Mouse (Mus musculus) frontal cortex, adult 2 months (tissue): ENCODE measurements at regions not wholly inside any gene's neighbourhood (a gene's known extent, or its start where the extent isn't known, plus 50 kb on each side); places are given as distances from the start of the nearest gene placed in this dataset.
"Not testable (repeated sequence)": the region's sequence is repeated elsewhere in the genome, so short reads cannot be mapped to it uniquely, and the experiment has no call there.

Experiments
- DNase-seq, 2 experiments: peaks; one replicate each; pipeline ENCODE4 v3.0.0; 2022; ENCODE audit warnings: low spot score in 1 of 2; ENCODE audit errors: extremely low spot score in 1 of 2

DNA sequence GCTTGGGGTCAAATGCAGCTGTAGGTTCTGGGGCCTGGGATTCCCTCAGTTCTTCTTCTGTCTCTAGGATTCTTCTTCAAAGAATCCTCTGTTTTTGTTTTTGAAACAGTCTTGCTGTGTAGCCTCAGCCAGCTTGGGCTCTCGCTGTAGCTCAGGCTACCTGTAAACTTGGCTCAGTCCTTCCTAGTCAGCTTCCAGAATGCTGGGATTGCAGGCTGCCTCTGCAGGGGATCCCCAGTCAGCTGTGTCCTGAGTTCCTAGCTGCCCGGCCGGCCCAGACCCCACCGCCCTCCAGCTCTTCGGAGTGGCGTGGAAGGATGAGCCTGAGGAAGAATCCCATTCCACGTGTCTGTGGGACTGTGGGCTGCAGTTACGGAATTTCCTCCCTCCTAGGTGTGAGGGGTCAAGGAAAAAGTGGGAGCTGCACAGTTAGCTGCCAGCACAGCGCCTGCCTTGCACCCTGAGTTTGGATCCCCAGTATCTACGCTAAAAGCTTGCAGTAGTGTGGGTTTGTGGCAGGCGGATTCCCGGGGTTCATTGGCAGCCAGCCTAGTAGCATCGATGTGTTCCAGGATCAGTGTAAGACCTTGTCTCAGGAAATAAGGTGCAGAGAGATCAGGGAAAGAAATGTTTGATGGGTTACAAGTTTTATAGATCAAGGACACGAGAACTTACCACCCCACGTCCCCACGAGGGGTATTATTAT is 204.0 kb downstream of the Matn1 start:
- DNase-seq = no peak

DNA sequence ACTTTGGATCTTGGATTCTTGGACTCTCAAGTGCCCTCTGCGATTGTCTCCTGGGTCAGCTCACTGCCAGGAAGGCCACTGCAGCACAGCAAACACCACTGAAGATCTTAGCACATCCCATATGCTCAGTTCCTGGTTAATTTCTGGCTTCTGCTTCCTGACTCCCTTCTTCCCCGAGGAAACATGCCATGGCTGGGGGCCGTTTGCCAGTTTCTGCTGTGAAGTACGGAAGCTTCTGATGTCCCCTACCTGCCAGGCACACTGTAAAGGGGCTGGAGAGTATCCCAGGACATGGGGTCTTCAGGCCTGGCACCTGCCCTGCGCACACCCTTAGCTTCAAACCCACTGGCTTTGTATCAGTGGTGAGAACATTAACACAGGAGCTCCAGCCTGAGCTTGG is 205.3 kb downstream of the Matn1 start:
- DNase-seq = no peak

DNA sequence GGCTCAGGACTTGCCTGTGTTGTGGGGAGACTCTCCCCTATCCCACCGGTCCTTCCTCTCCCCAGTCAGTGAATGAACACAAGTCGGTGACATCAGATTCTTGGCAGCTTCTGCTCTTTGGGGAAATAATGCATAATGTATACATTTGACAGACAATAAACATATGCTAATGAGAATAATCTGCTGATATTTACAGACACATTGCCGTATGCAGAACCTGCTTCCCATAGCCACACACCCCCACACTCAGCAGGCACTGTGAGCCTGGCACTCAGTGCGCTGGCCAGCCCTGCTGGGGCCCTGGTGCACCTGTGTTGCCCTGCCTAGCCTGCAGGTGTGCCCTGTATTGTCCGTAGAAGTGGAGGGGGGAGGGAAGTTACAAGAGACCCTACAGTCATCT is 215.5 kb downstream of the Matn1 start:
- DNase-seq = no peak

DNA sequence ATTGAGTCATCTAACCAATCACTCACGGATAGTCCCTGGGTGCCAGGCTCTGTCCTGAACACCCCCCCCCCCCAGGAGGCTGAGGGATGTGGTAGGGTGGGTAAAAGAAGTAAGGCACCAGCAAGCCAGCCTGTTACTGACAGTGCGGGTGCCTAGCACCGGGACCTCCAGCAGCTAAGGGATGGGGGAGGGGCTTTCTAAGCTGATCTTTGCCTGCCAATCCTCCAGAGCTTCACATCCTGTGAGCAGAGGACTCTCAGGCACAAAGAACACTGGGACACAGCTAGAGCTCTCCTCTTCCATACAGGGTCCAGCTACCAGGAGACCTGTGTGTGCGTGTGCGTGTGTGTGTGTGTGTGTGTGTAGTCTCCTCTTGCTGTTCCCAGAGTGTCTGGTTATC is 215.9 kb downstream of the Matn1 start:
- DNase-seq = no peak

DNA sequence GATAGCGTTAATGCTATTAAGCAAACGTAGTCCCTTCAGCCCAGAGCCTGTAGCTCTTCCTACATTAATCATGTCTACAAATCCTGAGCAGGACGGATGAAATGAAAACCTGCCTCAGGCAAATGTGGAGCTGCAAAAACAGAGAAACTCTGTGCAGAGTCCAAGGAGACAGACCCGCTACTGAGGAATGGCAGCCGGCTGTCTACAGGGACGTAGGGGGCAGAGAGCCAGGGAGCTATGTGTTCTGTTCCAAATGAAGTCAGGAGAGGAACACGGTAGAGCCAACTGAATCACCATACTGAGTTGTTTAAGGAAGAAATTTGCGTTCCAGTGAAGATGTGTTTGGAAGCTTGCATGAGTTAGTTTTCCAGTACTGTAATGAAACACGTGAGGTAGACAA is 217.3 kb downstream of the Matn1 start:
- DNase-seq = no peak

DNA sequence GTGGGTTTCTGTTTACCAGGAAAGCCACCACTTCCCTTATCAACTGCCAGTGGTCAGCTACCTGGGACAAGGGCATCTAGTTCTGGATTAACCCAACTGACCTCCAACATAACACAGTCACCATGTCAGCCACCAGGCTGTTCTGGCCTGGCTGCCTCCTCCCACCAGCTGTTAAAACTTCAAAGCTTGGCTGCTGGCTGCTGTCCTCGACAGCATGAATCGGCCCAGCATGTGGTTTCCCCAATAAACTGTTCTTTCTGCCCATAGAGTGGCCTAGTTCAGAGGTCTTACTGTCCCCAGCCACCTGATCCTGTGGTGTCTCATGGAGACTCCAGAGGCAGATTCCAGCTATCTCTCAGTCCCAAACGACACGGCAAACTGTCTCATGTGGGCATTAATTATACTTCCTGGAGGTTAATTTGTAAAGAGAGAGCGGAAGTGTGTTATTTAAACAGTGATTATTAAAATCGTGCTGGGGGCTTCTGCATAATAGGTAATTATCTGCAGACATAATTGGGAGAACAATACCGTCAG is 219.7 kb downstream of the Matn1 start:
- no peak for DNase-seq

DNA sequence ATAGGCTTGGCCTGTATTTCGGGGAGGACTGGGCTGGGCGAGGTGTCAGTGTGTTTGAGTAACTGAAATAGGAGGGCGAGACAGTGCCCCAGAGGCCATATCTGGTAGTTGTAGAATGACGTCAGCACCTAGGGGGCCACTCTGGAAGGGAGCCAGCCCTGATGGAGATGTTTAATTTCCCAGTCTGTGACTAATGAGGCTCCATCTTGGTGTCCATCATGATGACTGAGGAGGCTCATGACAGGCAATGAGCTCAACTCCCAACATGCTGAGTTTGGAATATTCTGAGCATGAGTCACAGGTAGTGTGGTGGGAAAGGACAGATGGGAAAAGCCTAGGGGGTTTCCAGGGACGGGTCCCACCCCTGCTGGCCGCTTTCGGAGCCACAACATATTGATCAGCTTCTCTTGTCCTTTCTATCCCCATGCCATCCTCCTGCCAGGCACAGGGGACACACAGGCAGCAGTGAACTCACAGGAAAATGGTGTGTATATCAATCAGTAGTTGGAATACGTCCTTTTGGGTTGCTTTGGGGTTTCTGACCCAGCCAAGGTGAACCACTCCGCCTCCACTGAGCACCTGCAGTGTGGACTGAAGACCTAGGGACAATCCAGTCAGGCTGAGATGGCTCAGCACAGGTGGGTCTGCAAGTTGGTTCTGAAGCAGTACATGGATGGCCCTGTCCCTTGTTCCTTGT is 222.5 kb downstream of the Matn1 start:
- no peak for DNase-seq

DNA sequence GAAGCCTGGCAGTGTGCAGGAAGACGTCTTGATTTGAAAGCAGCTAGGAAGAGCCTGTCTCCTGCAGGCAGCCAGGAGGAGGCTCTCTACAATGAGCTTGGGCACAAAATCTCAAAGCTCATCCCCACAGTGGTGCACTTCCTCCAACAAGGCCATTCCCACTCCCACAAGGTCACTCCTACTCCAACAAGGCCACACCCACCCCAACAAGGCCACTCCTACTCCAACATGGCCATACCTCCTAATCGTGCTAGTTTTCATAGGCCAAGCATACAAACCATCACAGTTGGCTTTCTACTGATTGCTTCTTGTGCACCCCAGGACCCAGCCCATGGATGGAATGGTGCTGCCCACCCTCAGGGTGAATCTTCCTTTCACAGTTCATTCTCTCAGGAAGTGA is 223.7 kb downstream of the Matn1 start:
- no peak for DNase-seq

DNA sequence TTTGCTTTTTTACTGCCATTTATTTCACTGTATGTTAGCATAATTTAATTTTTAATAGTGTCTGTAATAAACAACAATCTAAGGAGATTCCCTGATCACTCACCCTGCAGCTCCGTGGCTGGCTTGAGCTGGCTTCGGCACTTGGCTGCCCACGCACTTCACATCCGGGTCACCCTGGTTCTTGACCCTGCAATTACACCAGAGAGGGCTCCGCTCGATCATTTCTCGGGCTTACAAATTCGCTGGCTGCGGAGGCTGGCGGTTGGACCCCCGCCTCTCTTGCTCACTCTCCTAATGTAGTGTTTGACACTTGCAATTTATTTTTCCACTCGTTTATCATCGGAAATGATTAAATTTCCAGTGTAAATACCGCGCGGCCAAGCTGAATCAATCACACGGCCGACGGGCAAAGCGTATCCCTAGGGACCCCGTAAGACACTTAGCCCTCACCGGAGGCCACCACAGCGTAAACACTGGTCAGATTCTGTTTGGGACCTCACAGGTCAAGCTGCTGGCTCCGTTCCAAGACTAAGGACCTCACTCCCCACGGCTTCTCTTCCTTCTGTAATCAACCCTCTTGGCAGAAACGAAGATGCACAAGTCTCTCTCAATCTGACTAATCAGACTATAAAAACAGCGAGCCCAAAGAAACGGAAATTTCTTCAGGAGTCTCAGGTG is 229.7 kb downstream of the Matn1 start:
- DNase-seq = no peak

DNA sequence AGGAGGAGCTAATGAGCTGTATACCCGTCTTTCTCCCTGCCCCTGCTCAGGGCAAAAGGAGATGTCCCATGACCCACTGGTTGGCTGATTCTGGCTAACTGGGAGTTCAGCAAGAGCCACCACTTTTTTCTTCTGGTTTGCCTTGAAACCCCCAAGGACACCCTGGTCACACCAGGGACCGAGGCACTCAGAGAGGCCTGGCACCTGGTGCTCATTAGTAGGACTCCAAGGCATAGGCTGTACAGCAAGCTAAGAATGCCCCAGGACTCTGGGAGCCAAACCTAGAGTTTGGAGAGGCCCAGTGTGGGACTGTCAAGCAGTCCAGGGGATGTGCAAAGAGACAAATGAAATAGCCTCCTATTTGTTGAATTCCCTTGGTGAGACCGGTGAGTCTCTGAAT is 232.5 kb downstream of the Matn1 start:
- no peak for DNase-seq

DNA sequence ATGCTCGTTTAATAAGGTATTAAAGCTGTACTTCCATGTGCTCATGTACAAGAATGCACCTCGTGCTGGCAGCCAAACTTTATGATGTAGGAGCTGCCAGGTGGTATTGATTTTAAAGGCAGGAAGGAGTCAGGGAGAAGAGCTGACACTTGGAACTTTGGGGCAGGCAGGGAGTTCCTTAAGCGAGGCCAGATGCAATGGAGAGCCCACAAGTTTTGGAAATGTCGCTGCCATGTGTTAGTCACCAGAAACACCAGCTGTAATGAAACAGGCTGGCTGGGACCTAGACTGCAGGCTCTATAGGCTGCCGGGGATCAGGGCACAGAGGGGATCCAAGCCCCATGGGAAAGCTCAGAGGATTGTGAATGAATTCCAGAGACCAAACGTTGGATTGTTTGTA is 233.7 kb downstream of the Matn1 start:
- DNase-seq = no peak

DNA sequence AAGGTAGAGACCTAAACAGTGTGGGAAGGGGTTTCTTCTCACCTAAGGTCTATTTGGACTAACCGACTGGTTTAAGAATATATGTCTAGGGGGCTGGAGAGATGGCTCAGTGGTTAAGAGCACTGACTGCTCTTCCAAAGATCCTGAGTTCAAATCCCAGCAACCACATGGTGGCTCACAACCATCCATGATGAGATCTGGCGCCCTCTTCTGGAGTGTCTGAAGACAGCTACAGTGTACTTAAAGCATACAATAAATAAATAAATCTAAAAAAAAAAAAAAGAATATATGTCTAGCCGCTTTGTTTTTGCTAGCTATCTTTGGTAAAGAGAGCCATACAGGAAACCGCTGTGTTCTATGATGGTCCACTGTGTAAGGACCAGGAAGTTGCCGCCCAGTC is 234.5 kb downstream of the Matn1 start:
- not testable (repeated sequence) for DNase-seq

DNA sequence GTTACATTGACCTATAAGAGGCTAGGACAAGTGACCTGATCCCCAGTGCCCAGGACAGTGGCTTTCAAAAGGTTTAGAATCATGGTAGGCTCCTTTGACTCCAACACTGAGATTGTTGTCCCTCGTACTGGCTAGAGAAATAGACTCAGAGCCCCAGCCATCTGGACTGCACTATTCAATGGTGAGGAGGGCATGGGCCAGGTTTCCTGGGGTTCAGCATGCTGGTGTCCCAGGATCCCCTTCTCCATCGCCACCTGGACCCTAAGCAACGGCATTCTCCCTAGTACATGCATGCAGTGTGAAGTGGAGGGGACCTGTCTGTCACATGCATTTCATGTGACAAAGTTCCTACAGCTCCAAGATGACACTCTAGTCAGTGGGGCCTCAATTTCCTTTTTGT is 243.9 kb downstream of the Matn1 start:
- no peak for DNase-seq

DNA sequence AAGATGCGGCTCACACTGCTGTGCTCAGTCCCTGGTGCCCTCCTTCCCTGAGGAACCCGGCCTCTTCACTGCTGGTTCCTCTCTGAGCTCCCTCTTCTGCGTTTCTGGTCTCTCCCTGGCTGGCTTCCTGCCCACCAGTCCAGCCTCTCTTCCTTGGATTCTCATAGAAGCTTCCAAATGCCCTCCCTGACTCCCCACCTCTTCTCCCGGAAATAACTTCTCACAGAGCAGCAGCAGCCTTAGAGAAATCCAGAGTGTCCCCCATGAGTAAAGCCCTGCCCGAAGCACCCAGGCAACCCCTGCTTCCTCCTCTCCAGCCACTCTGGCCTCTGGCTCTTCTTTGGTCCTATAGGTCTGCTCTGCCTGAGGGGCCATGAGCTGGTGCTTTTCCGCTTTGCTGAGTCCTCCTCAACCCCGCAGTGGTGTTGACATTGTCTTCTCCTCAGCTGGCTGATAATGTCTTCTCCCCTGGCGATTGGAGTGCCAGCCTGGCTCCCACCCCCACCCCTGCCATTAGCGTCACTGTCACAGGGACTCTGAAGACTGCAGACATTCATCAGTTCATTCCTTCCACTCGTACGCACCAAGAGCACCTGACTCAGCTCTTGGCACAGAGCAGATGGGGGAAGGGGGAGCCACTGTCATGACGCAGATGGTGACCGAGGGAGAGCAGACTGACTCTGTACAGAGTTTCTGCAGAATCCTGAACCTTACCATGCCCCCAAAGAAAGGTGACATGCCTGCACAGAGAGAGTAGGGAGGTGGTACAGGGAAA is 247.1 kb downstream of the Matn1 start:
- DNase-seq = peak in 1 of 2 experiments; percentile 42

DNA sequence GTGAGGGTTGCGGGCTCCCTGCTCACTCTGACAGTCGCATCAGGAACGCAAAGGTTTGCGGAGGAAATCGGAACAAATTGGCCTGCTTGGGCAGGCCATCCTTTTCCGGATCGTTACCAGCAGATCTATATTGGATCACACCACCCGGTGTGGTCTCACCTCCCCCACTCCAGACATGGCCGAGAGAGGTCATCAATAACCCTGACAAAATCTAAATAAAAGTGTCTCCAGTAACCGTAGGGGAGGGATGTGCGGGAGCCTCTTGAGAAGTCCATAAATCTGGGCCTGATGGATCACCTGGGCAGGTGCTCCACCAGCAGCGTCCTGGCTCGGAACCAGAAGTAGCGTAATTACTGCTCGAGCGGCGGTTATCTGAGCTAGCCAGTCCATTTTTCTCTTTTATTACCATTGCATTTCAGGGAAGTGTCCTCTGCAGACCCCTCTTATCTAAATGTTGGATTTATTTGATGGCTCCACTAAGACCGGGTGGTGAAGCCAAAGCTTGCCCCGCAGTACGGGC is 249.8 kb downstream of the Matn1 start:
- no peak for DNase-seq

DNA sequence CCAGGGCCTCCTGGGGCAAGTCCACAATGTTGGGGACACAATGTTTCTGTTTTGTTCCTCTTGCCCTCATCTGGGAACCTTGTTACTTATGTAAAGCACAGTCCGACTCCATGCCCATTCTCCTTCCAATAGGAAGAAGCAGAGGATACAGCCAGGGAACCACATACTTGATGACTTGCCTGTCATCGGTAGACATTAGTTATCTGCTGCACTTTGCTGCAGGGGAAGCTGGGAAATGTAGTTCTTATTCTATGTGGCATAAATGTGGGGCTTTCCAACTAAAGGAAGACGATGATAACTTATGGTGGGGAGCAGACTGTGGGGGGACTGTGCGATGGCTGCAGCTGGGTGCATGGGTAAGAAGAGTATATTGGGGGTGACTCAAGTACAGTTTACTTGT is 252.0 kb downstream of the Matn1 start:
- no peak for DNase-seq

DNA sequence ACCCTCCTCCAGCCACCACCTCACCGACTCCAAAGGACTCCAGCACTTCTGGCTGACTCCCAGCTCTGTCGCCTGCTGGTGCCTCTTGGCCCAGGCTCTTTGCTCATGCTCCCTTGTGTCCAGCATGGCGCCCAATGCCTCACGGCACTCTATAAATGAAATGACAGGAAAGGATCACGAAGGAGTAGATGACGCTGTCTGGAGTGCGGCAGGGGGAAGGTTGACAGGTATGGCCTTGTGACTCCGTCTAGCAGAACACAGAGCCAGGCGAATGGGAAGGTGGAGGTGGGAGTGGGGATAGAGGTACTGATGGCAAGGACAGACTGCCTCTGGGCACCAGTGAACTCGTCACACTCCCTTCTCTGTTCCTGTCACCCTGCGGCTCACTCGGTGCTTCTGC is 259.5 kb downstream of the Matn1 start:
- DNase-seq = no peak

DNA sequence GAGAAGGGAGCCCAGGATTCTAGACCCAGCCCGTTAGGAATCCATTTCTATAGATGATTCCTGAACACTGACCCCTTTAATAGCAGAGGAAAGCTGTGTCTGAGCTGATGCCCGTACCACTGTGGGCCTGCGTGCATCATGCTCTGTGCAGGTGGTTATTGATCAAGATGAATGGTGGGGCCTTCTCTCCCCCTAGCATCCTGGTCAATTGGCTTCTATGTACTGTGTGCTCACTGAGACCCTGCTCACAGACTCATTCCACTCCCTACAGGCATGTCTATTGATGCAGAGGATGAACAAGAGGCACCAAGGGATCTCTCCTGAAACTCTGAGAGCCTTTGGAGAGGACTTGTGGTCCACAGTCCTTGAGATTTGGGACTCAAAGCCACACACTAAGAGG is 260.5 kb downstream of the Matn1 start:
- no peak for DNase-seq

DNA sequence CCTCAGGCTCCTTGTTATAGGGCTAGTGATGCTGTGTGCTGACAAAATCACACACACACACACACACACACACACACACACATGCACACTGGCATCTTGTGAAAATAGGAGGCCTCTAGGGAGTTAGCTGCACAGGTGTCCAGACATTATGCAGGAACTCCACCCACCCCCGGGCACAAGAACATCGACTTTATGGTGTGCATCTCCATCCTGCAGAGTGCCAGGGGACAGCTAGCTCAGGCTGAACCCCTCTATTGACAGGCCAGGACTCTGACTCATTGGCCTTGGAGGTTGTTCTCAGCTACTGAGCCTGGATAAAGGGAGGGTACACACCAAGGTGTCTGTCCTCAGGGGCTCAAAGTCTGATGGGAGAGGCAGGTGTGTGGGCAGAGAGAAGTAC is 260.9 kb downstream of the Matn1 start:
- no peak for DNase-seq

DNA sequence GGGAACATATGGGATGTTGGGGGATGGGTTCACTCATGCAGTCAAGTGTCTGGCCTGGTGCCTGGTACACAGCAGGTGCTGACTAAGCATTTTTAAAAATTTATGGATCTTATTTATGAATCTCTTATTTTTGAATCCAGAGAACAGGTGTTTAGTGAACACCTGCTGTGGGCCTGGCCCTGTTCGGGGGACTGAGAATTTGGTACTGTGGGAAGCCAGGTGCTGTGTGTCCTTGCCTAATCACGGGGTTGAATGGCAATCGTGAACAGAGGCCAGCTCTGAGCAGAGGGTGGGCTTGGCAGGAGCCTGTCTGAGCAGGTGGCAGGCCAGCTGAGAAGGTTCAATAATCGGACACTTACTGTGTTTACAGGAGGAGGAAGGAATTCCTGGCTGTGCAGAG is 261.5 kb downstream of the Matn1 start:
- no peak for DNase-seq
